Mouse (Mus musculus) kidney, adult 2 months (tissue): Measurements from ENCODE around the gene Scd2. TPM values are rescaled to one million over a fixed set of nuclear protein-coding genes. Genes with fewer than 3 reads are reported as not detected.
"Not testable (repeated sequence)": the region's sequence is repeated elsewhere in the genome, so short reads cannot be mapped to it uniquely, and the experiment has no call there.

Experiments used
- DNase-seq: peaks from one replicate; pipeline ENCODE4 v3.0.0; 2021
- H3K27ac ChIP-seq: fragments of 200-500 bp; 2 replicates; pipeline ENCODE4 v1.5.1; 2012; ENCODE audit warnings: low read depth, low read length, control low read depth, inconsistent platforms; ENCODE audit not compliant: insufficient read depth
- H3K27me3 ChIP-seq: fragments of 200-500 bp; replicated peaks from 2 replicates; pipeline ENCODE4 v1.6.1; 2012; ENCODE audit warnings: mild to moderate bottlenecking, moderate library complexity, low read length, inconsistent platforms; ENCODE audit not compliant: control insufficient read depth, insufficient read depth
- H3K36me3 ChIP-seq: fragments of 200-500 bp; 2 replicates; pipeline ENCODE4 v1.6.1; 2012; ENCODE audit warnings: mild to moderate bottlenecking, moderate library complexity, low read length, inconsistent platforms; ENCODE audit not compliant: control insufficient read depth, insufficient read depth
- H3K4me1 ChIP-seq: fragments of 200-500 bp; 2 replicates; pipeline ENCODE4 v1.6.1; 2011; ENCODE audit warnings: low read length; ENCODE audit not compliant: control insufficient read depth, insufficient read depth
- H3K4me3 ChIP-seq: fragments of 200-500 bp; 2 replicates; pipeline ENCODE4 v1.5.1; 2011; ENCODE audit warnings: mild to moderate bottlenecking, low read depth, low read length, control low read depth; ENCODE audit not compliant: insufficient read depth
- CTCF ChIP-seq: fragments of 200-500 bp; conservative IDR thresholded peaks from 2 replicates; pipeline ENCODE4 v1.5.1; 2011; ENCODE audit warnings: low read depth, mild to moderate bottlenecking, control low read depth, low read length, moderate library complexity, mixed read lengths; ENCODE audit not compliant: insufficient read depth, insufficient read length
- POLR2A ChIP-seq: fragments of 200-500 bp; IDR thresholded peaks from one replicate; pipeline ENCODE4 v1.6.1; 2011; ENCODE audit warnings: low read depth, low read length, control low read depth
- WGBS: fragments of 180-500 bp; shearing (Covaris S2); methylation state at CpG from one replicate; pipeline ENCODE4 v1.1.7; 2018; 5-methylcytosine and 5-hydroxymethylcytosine counted together
- polyA plus RNA-seq: library from polyadenylated mRNA; depleted of rRNA; stranded (reverse); fragments of >200 nt; gene quantifications from 2 replicates; pipeline ENCODE4 v1.2.3, GENCODE M21; 2012

Scd2 gene
- polyA plus RNA-seq, 1 experiment = 61.3 TPM

GRCm38 (mm10) chr19:44274452-44274851, 19.0 kb upstream of the Scd2 start:
- H3K27ac ChIP-seq = no peak overlapping the region
- H3K4me1 ChIP-seq = no peaks in the 10 kb centered on the region; the same call in 1 of the 2 replicates
- DNase-seq = no peak
- TF ChIP-seq POLR2A = no peak
- TF ChIP-seq CTCF = no peak
- 98% methylated on average over 4 of the region's 4 CpGs for WGBS
- no peaks in the 10 kb centered on the region for H3K27me3 ChIP-seq
- no peaks in the 10 kb centered on the region for H3K36me3 ChIP-seq
- no peak overlapping the region for H3K4me3 ChIP-seq

GRCm38 (mm10) chr19:44275418-44275817, 18.1 kb upstream of the Scd2 start:
- no peak for DNase-seq
- Histone ChIP-seq H3K4me1 (no peaks in the 10 kb centered on the region; the same call in 1 of the 2 replicates), H3K27me3 (no peaks in the 10 kb centered on the region), H3K27ac (no peak overlapping the region), H3K36me3 (no peaks in the 10 kb centered on the region), H3K4me3 (no peak overlapping the region)
- TF ChIP-seq CTCF (no peak), POLR2A (no peak)
- 84% methylated on average over 1 of the region's 1 CpGs for WGBS

- WGBS = 62% methylated on average over 5 of the region's 5 CpGs
- Histone ChIP-seq H3K4me3 (no peak overlapping the region), H3K36me3 (no peaks in the 10 kb centered on the region), H3K27ac (no peak overlapping the region), H3K4me1 (peaks cover 4% of the 10 kb centered on the region; the same call in 1 of the 2 replicates), H3K27me3 (no peaks in the 10 kb centered on the region)
- TF ChIP-seq POLR2A (no peak), CTCF (no peak)
- DNase-seq = peak; percentile 27
Measured at GRCm38 (mm10) chr19:44276861-44277260, 16.6 kb upstream of the Scd2 start.

GRCm38 (mm10) chr19:44277931-44278330, 15.5 kb upstream of the Scd2 start:
- WGBS = 89% methylated on average over 8 of the region's 8 CpGs
- DNase-seq = no peak
- H3K4me1 ChIP-seq = peaks cover 4% of the 10 kb centered on the region; the same call in 1 of the 2 replicates
- no peak overlapping the region for H3K27ac ChIP-seq
- no peak overlapping the region for H3K4me3 ChIP-seq
- H3K36me3 ChIP-seq = no peaks in the 10 kb centered on the region
- TF ChIP-seq CTCF = no peak
- TF ChIP-seq POLR2A = no peak
- no peaks in the 10 kb centered on the region for H3K27me3 ChIP-seq

GRCm38 (mm10) chr19:44280755-44281154, 12.7 kb upstream of the Scd2 start:
- H3K4me3 ChIP-seq = no peak overlapping the region
- no peaks in the 10 kb centered on the region for H3K36me3 ChIP-seq
- TF ChIP-seq CTCF (no peak), POLR2A (no peak)
- H3K4me1 ChIP-seq = peaks cover 13% of the 10 kb centered on the region; the same call in 1 of the 2 replicates
- peak; percentile 74 for DNase-seq
- WGBS = 34% methylated on average over 6 of the region's 6 CpGs
- H3K27me3 ChIP-seq = no peaks in the 10 kb centered on the region
- H3K27ac ChIP-seq = peak overlapping the region; percentile 51; the same call in 1 of the 2 replicates

GRCm38 (mm10) chr19:44281825-44282447, 11.5 kb upstream of the Scd2 start:
- 60% methylated on average over 1 of the region's 1 CpGs for WGBS
- H3K4me3 ChIP-seq, DNase-seq, H3K27me3 ChIP-seq, H3K27ac ChIP-seq, H3K36me3 ChIP-seq: not testable (repeated sequence)
- peaks cover 13% of the 10 kb centered on the region; the same call in 1 of the 2 replicates for H3K4me1 ChIP-seq

- H3K36me3 ChIP-seq = no peaks in the 10 kb centered on the region
- no peak for DNase-seq
- no peak for TF ChIP-seq POLR2A
- TF ChIP-seq CTCF = no peak
- WGBS = 64% methylated on average over 9 of the region's 9 CpGs
- no peaks in the 10 kb centered on the region for H3K27me3 ChIP-seq
- H3K27ac ChIP-seq = peak overlapping the region; percentile 51; the same call in 1 of the 2 replicates
- no peak overlapping the region for H3K4me3 ChIP-seq
- peaks cover 13% of the 10 kb centered on the region; the same call in 1 of the 2 replicates for H3K4me1 ChIP-seq
Measured at GRCm38 (mm10) chr19:44282534-44283156, 10.8 kb upstream of the Scd2 start.
